Mouse (Mus musculus) heart, adult 8-10 months (tissue): ENCODE measurements at regions not wholly inside any gene's neighbourhood (a gene's known extent, or its start where the extent isn't known, plus 50 kb on each side); places are given as distances from the start of the nearest gene placed in this dataset.

Experiments
- DNase-seq: peaks from one replicate; pipeline ENCODE4 v3.0.0; 2022; ENCODE audit warnings: low spot score

GRCm38 (mm10) chr13:59916166-59917044 lies 93.5 kb upstream of the Tut7 start:
- no peak for DNase-seq

GRCm38 (mm10) chr13:59915734-59916133 lies 92.8 kb upstream of the Tut7 start:
- no peak for DNase-seq

GRCm38 (mm10) chr13:59910179-59911071 lies 87.5 kb upstream of the Tut7 start:
- peak; percentile 16 for DNase-seq

- DNase-seq = no peak
These were observed 86.5 kb upstream of the Tut7 start for GRCm38 (mm10) chr13:59909400-59909799.

GRCm38 (mm10) chr13:59908786-59909185 lies 85.8 kb upstream of the Tut7 start:
- no peak for DNase-seq

- no peak for DNase-seq
These were observed 82.5 kb upstream of the Tut7 start for GRCm38 (mm10) chr13:59905488-59905887.

GRCm38 (mm10) chr13:59904415-59904814 lies 81.5 kb upstream of the Tut7 start:
- no peak for DNase-seq

- no peak for DNase-seq
These were observed 76.6 kb upstream of the Tut7 start for GRCm38 (mm10) chr13:59899521-59899920.

- DNase-seq = no peak
These were observed 72.8 kb upstream of the Tut7 start for GRCm38 (mm10) chr13:59895754-59896153.

- no peak for DNase-seq
These were observed 71.1 kb upstream of the Tut7 start for GRCm38 (mm10) chr13:59894094-59894493.

- DNase-seq = no peak
These were observed 70.0 kb upstream of the Tut7 start for GRCm38 (mm10) chr13:59892961-59893360.

- no peak for DNase-seq
These were observed 69.4 kb upstream of the Tut7 start for GRCm38 (mm10) chr13:59892340-59892739.

- no peak for DNase-seq
These were observed 68.8 kb upstream of the Tut7 start for GRCm38 (mm10) chr13:59891737-59892136.

GRCm38 (mm10) chr13:59889468-59890117 lies 66.6 kb upstream of the Tut7 start:
- peak; percentile 16 for DNase-seq

GRCm38 (mm10) chr13:59888038-59889016 lies 65.4 kb upstream of the Tut7 start:
- DNase-seq = no peak

GRCm38 (mm10) chr13:59887306-59887705 lies 64.4 kb upstream of the Tut7 start:
- no peak for DNase-seq

GRCm38 (mm10) chr13:59886572-59886971 lies 63.6 kb upstream of the Tut7 start:
- DNase-seq = no peak

- DNase-seq = no peak
These were observed 59.2 kb upstream of the Tut7 start for GRCm38 (mm10) chr13:59881989-59882784.

- DNase-seq = no peak
These were observed 57.1 kb upstream of the Tut7 start for GRCm38 (mm10) chr13:59880055-59880454.

GRCm38 (mm10) chr13:59875637-59876036 lies 52.7 kb upstream of the Tut7 start:
- peak; percentile 35 for DNase-seq
